Mouse (Mus musculus): ENCODE measurements around the gene Fastkd3.

Fastkd3 gene

GRCm38 (mm10) chr13:68581747-68582516 lies at the start of gene Fastkd3, which contains the start of gene Mtrr:
Fastkd3 (plus strand) TSS chr13:68582234.
Mtrr (minus strand) TSS chr13:68582149.
- under 1% methylated on average over 81 of the region's 81 CpGs for WGBS

GRCm38 (mm10) chr13:68553391-68553790 lies 28.6 kb upstream of the Fastkd3 start:
- WGBS = 27% methylated on average over 6 of the region's 6 CpGs

- 90% methylated on average over 9 of the region's 9 CpGs for WGBS
Measured at GRCm38 (mm10) chr13:68568110-68568509, 13.9 kb upstream of the Fastkd3 start.

- WGBS = 91% methylated on average over 11 of the region's 11 CpGs
Measured at GRCm38 (mm10) chr13:68568548-68568947, 13.5 kb upstream of the Fastkd3 start.

GRCm38 (mm10) chr13:68569589-68570336 lies 12.3 kb upstream of the Fastkd3 start:
- WGBS = 38% methylated on average over 17 of the region's 17 CpGs

- WGBS = 82% methylated on average over 19 of the region's 19 CpGs
Measured at GRCm38 (mm10) chr13:68572247-68572646, 9.8 kb upstream of the Fastkd3 start.

GRCm38 (mm10) chr13:68572966-68573913 lies 8.8 kb upstream of the Fastkd3 start:
- WGBS = 68% methylated on average over 10 of the region's 10 CpGs

GRCm38 (mm10) chr13:68574398-68574797 lies 7.6 kb upstream of the Fastkd3 start:
- WGBS = 95% methylated on average over 4 of the region's 4 CpGs

- 47% methylated on average over 7 of the region's 7 CpGs for WGBS
Measured at GRCm38 (mm10) chr13:68577945-68578344, 4.1 kb upstream of the Fastkd3 start.

- 18% methylated on average over 14 of the region's 14 CpGs for WGBS
Measured at GRCm38 (mm10) chr13:68581086-68581740, 821 bp upstream of the Fastkd3 start.

- WGBS = under 1% methylated on average over 11 of the region's 11 CpGs
Measured at GRCm38 (mm10) chr13:68582517-68582780, 415 bp downstream of the Fastkd3 start.

GRCm38 (mm10) chr13:68583961-68584360 lies 1.9 kb downstream of the Fastkd3 start:
- WGBS = 92% methylated on average over 11 of the region's 11 CpGs

- 83% methylated on average over 7 of the region's 7 CpGs for WGBS
Measured at GRCm38 (mm10) chr13:68585441-68585840, 3.4 kb downstream of the Fastkd3 start.

- 57% methylated on average over 1 of the region's 1 CpGs for WGBS
Measured at GRCm38 (mm10) chr13:68593797-68594196, 11.8 kb downstream of the Fastkd3 start.

- WGBS = 11% methylated on average over 10 of the region's 10 CpGs
Measured at GRCm38 (mm10) chr13:68597199-68597598, 15.2 kb downstream of the Fastkd3 start, which contains the start of gene 1700001L19Rik. 1700001L19Rik (plus strand) TSS chr13:68597421.

- WGBS = 10% methylated on average over 13 of the region's 13 CpGs
Measured at GRCm38 (mm10) chr13:68597667-68598066, 15.6 kb downstream of the Fastkd3 start.

GRCm38 (mm10) chr13:68601184-68601583 lies 19.1 kb downstream of the Fastkd3 start:
- WGBS = 12% methylated on average over 6 of the region's 6 CpGs

- 45% methylated on average over 6 of the region's 6 CpGs for WGBS
Measured at GRCm38 (mm10) chr13:68603085-68603484, 21.1 kb downstream of the Fastkd3 start.

GRCm38 (mm10) chr13:68605689-68606126 lies 23.7 kb downstream of the Fastkd3 start:
- WGBS = 13% methylated on average over 11 of the region's 11 CpGs

GRCm38 (mm10) chr13:68607652-68608405 lies 25.8 kb downstream of the Fastkd3 start:
- WGBS = 33% methylated on average over 21 of the region's 21 CpGs
